ENCODE assay signal across 8 mouse cellular contexts in genomic region chr11:69876867-69877266, GRCm38 (mm10). TPM values are rescaled to one million over a fixed set of nuclear protein-coding genes. Genes with fewer than 3 reads are reported as not detected.
DNase-seq lines count a peak whose midpoint lies in the region; ATAC-seq and TF ChIP-seq lines count a peak whose summit lies in the region.

No protein-coding gene starts in this region.

- 3% methylated on average over 12 of the region's 12 CpGs for WGBS in heart, embryonic 13.5 days
- WGBS in liver, embryonic 15.5 days (ENCODE audit: insufficient replicate concordance), result 2% methylated on average over 12 of the region's 12 CpGs
- WGBS in neural tube, embryonic 12.5 days, result 1% methylated on average over 12 of the region's 12 CpGs
- 2% methylated on average over 12 of the region's 12 CpGs for WGBS in stomach, postnatal 0 days

- H3K79me2 ChIP-seq in C2C12 (ENCODE audit: control insufficient read depth, insufficient read depth), result peaks cover 36% of the 10 kb centered on the region

- H3K27me3 ChIP-seq in C2C12 (ENCODE audit: control insufficient read depth, insufficient read depth, insufficient read length), result no peaks in the 10 kb centered on the region
- peaks cover 11% of the 10 kb centered on the region for H3K27me3 ChIP-seq in erythroblast, embryonic 14.5 days (ENCODE audit: control insufficient read depth)
- no peaks in the 10 kb centered on the region for H3K27me3 ChIP-seq in heart, embryonic 13.5 days (replicated peaks)
- 0 out of 2 replicates have a peak, but pooled peaks cover 3% of the 10 kb centered on the region for H3K27me3 ChIP-seq in liver, embryonic 15.5 days
- peaks cover 7% of the 10 kb centered on the region; the same call in 1 of the 2 replicates for H3K27me3 ChIP-seq in neural tube, embryonic 12.5 days (replicated peaks)
- H3K27me3 ChIP-seq in stomach, postnatal 0 days (ENCODE audit: control insufficient read depth, insufficient read depth, low read length), result no peaks in the 10 kb centered on the region

- no peaks in the 10 kb centered on the region for H3K36me3 ChIP-seq in C2C12 (ENCODE audit: control insufficient read depth, insufficient read depth)
- H3K36me3 ChIP-seq in erythroblast, embryonic 14.5 days (ENCODE audit: control insufficient read depth), result no peaks in the 10 kb centered on the region
- H3K36me3 ChIP-seq in heart, embryonic 13.5 days, result no peaks in the 10 kb centered on the region
- no peaks in the 10 kb centered on the region for H3K36me3 ChIP-seq in liver, embryonic 15.5 days (replicated peaks)
- no peaks in the 10 kb centered on the region for H3K36me3 ChIP-seq in neural tube, embryonic 12.5 days
- H3K36me3 ChIP-seq in stomach, postnatal 0 days (ENCODE audit: control insufficient read depth, insufficient read depth, low read length), result no peaks in the 10 kb centered on the region

- no peak for ATAC-seq in heart, embryonic 13.5 days (ENCODE audit: extremely low read depth, insufficient number of reproducible peaks, low FRiP score, low TSS enrichment)
- ATAC-seq in liver, embryonic 15.5 days (ENCODE audit: insufficient read depth), result peak; percentile 19; the same call in 1 of the 2 replicates
- 0 out of 2 replicates have a peak, but pooled peaks have one; percentile 29 for ATAC-seq in neural tube, embryonic 12.5 days (ENCODE audit: low FRiP score, low read depth)
- peak; percentile 39 for ATAC-seq in stomach, postnatal 0 days (ENCODE audit: low FRiP score, low TSS enrichment)

- no peak overlapping the region for H3K4me3 ChIP-seq in C2C12 (ENCODE audit: insufficient read depth, poor library complexity, severe bottlenecking)
- H3K4me3 ChIP-seq in bone marrow macrophage, adult 2 months (ENCODE audit: insufficient read depth, low read length), result no peak overlapping the region
- H3K4me3 ChIP-seq in erythroblast, embryonic 14.5 days (replicated peaks), result peak overlapping the region; percentile 1
- H3K4me3 ChIP-seq in heart, embryonic 13.5 days, result peak overlapping the region; percentile 32
- no peak overlapping the region for H3K4me3 ChIP-seq in liver, embryonic 15.5 days (replicated peaks)
- no peak overlapping the region for H3K4me3 ChIP-seq in neural tube, embryonic 12.5 days
- no peak overlapping the region for H3K4me3 ChIP-seq in stomach, postnatal 0 days (ENCODE audit: low read depth, low read length)

- TF ChIP-seq EP300 in stomach, postnatal 0 days (optimal IDR thresholded peaks at IDR 0.05), result no peak

- H3ac ChIP-seq in C2C12 (ENCODE audit: control insufficient read depth, insufficient read length, low read depth), result no peak overlapping the region

- TF ChIP-seq POLR2A in bone marrow macrophage, adult 2 months (IDR thresholded peaks at IDR 0.05; ENCODE audit: borderline replicate concordance, low read depth, low read length), result no peak

- peak overlapping the region; percentile 60 for H3K4me2 ChIP-seq in heart, embryonic 13.5 days
- H3K4me2 ChIP-seq in liver, embryonic 15.5 days, result peak overlapping the region; percentile 50
- peak overlapping the region; percentile 46 for H3K4me2 ChIP-seq in neural tube, embryonic 12.5 days (replicated peaks)
- H3K4me2 ChIP-seq in stomach, postnatal 0 days (replicated peaks; ENCODE audit: low read depth), result no peak overlapping the region

- H3K9ac ChIP-seq in heart, embryonic 13.5 days, result peak overlapping the region; percentile 68
- H3K9ac ChIP-seq in liver, embryonic 15.5 days, result no peak overlapping the region
- H3K9ac ChIP-seq in neural tube, embryonic 12.5 days, result 0 out of 2 replicates have a peak overlapping the region, but pooled peaks have one; percentile 26
- H3K9ac ChIP-seq in stomach, postnatal 0 days (ENCODE audit: low read length), result no peak overlapping the region

- H3K4me1 ChIP-seq in bone marrow macrophage, adult 2 months (ENCODE audit: control insufficient read depth, insufficient read depth, low read length), result peaks cover 8% of the 10 kb centered on the region
- H3K4me1 ChIP-seq in erythroblast, embryonic 14.5 days (ENCODE audit: control insufficient read depth), result peaks cover 88% of the 10 kb centered on the region
- H3K4me1 ChIP-seq in heart, embryonic 13.5 days, result peaks cover 48% of the 10 kb centered on the region
- H3K4me1 ChIP-seq in liver, embryonic 15.5 days (replicated peaks), result peaks cover 78% of the 10 kb centered on the region
- peaks cover 36% of the 10 kb centered on the region for H3K4me1 ChIP-seq in neural tube, embryonic 12.5 days
- H3K4me1 ChIP-seq in stomach, postnatal 0 days (replicated peaks; ENCODE audit: control insufficient read depth, insufficient read depth), result peaks cover 11% of the 10 kb centered on the region

- peak; percentile 95 for TF ChIP-seq CTCF in C2C12 (IDR thresholded peaks at IDR 0.05; ENCODE audit: control insufficient read depth, insufficient read depth, insufficient read length)
- TF ChIP-seq CTCF in bone marrow macrophage, adult 2 months (IDR thresholded peaks at IDR 0.05; ENCODE audit: low read depth, low read length), result peak; percentile 61
- TF ChIP-seq CTCF in stomach, postnatal 0 days (IDR thresholded peaks at IDR 0.05; ENCODE audit: low read depth), result peak; percentile 92

- no peaks in the 10 kb centered on the region for H3K9me3 ChIP-seq in erythroblast, embryonic 14.5 days (ENCODE audit: control insufficient read depth, low read length)
- H3K9me3 ChIP-seq in heart, embryonic 13.5 days, result no peaks in the 10 kb centered on the region
- H3K9me3 ChIP-seq in liver, embryonic 15.5 days (replicated peaks), result no peaks in the 10 kb centered on the region
- H3K9me3 ChIP-seq in neural tube, embryonic 12.5 days, result no peaks in the 10 kb centered on the region
- no peaks in the 10 kb centered on the region for H3K9me3 ChIP-seq in stomach, postnatal 0 days (ENCODE audit: control insufficient read depth, low read length)

- H3K79me3 ChIP-seq in C2C12 (ENCODE audit: low read depth), result peaks cover 28% of the 10 kb centered on the region

- H3K27ac ChIP-seq in bone marrow macrophage, adult 2 months (ENCODE audit: insufficient read depth, low read depth, low read length), result no peak overlapping the region
- H3K27ac ChIP-seq in heart, embryonic 13.5 days (replicated peaks), result peak overlapping the region; percentile 74
- peak overlapping the region; percentile 61; the same call in 1 of the 2 replicates for H3K27ac ChIP-seq in liver, embryonic 15.5 days (replicated peaks)
- H3K27ac ChIP-seq in neural tube, embryonic 12.5 days, result no peak overlapping the region
- H3K27ac ChIP-seq in stomach, postnatal 0 days (replicated peaks), result peak overlapping the region; percentile 63

- peak; percentile 93 for DNase-seq in kidney, postnatal 10 days
- DNase-seq in stomach, postnatal 0 days (ENCODE audit: low spot score), result peak; percentile 91

RNA-seq across cellular contexts. Expression of gene Tmem95, which starts 1.0 kb away (rescaled TPM):
- not detected for polyA plus RNA-seq in C2C12 (2012; fragmentation: generic; extraction: Trizol)
- not detected in 2 replicates for polyA plus RNA-seq in bone marrow macrophage, adult 2 months (2012; ENCODE audit: insufficient read depth, insufficient read length, missing spikeins)
- polyA plus RNA-seq in erythroblast, embryonic 14.5 days (2012), result not detected in 2 replicates
- polyA plus RNA-seq in heart, embryonic 13.5 days (2015; fragmentation: Nextera tagmentation; extraction: Ambion mirVana), result not detected in 2 replicates
- polyA plus RNA-seq in liver, embryonic 15.5 days (2015; fragmentation: Nextera tagmentation; extraction: Ambion mirVana), result not detected in 2 replicates
- polyA plus RNA-seq in neural tube, embryonic 12.5 days (2016; fragmentation: Nextera tagmentation; extraction: Ambion mirVana), result not detected in 2 replicates
- 0.25 and 0.54 TPM in 2 replicates for polyA plus RNA-seq in stomach, postnatal 0 days (2015; fragmentation: Nextera tagmentation; extraction: Ambion mirVana)

RNA-seq across cellular contexts. Expression of gene Kctd11, which starts 4.3 kb away (rescaled TPM):
- polyA plus RNA-seq in C2C12 (2012; fragmentation: generic; extraction: Trizol), result 17.2 TPM
- 6.3 and 7.1 TPM in 2 replicates for polyA plus RNA-seq in bone marrow macrophage, adult 2 months (2012; ENCODE audit: insufficient read depth, insufficient read length, missing spikeins)
- polyA plus RNA-seq in erythroblast, embryonic 14.5 days (2012), result 0.02 and 0.08 TPM in 2 replicates
- 3.9 TPM in 2 replicates for polyA plus RNA-seq in heart, embryonic 13.5 days (2015; fragmentation: Nextera tagmentation; extraction: Ambion mirVana)
- 1.2 and 1.4 TPM in 2 replicates for polyA plus RNA-seq in liver, embryonic 15.5 days (2015; fragmentation: Nextera tagmentation; extraction: Ambion mirVana)
- polyA plus RNA-seq in neural tube, embryonic 12.5 days (2016; fragmentation: Nextera tagmentation; extraction: Ambion mirVana), result 3.1 TPM in 2 replicates
- polyA plus RNA-seq in stomach, postnatal 0 days (2015; fragmentation: Nextera tagmentation; extraction: Ambion mirVana), result 15.9 and 18.1 TPM in 2 replicates

RNA-seq across cellular contexts. Expression of gene Tnk1, which starts 18.3 kb away (rescaled TPM):
- not detected for polyA plus RNA-seq in C2C12 (2012; fragmentation: generic; extraction: Trizol)
- not detected in 2 replicates for polyA plus RNA-seq in bone marrow macrophage, adult 2 months (2012; ENCODE audit: insufficient read depth, insufficient read length, missing spikeins)
- polyA plus RNA-seq in erythroblast, embryonic 14.5 days (2012), result 0.94 and 1.1 TPM in 2 replicates
- 0.38 and 0.56 TPM in 2 replicates for polyA plus RNA-seq in heart, embryonic 13.5 days (2015; fragmentation: Nextera tagmentation; extraction: Ambion mirVana)
- polyA plus RNA-seq in liver, embryonic 15.5 days (2015; fragmentation: Nextera tagmentation; extraction: Ambion mirVana), result 0.60 and 0.62 TPM in 2 replicates
- polyA plus RNA-seq in neural tube, embryonic 12.5 days (2016; fragmentation: Nextera tagmentation; extraction: Ambion mirVana), result 0.22 and 0.30 TPM in 2 replicates
- 12.3 TPM in 2 replicates for polyA plus RNA-seq in stomach, postnatal 0 days (2015; fragmentation: Nextera tagmentation; extraction: Ambion mirVana)

RNA-seq across cellular contexts. Expression of gene Acap1, which starts 18.5 kb away (rescaled TPM):
- polyA plus RNA-seq in C2C12 (2012; fragmentation: generic; extraction: Trizol), result 0.21 TPM
- 0.66 TPM in 1 of 2 replicates, not detected in the other for polyA plus RNA-seq in bone marrow macrophage, adult 2 months (2012; ENCODE audit: insufficient read depth, insufficient read length, missing spikeins)
- 0.23 and 0.37 TPM in 2 replicates for polyA plus RNA-seq in erythroblast, embryonic 14.5 days (2012)
- 7.0 and 8.2 TPM in 2 replicates for polyA plus RNA-seq in heart, embryonic 13.5 days (2015; fragmentation: Nextera tagmentation; extraction: Ambion mirVana)
- polyA plus RNA-seq in liver, embryonic 15.5 days (2015; fragmentation: Nextera tagmentation; extraction: Ambion mirVana), result 5.9 and 7.2 TPM in 2 replicates
- polyA plus RNA-seq in neural tube, embryonic 12.5 days (2016; fragmentation: Nextera tagmentation; extraction: Ambion mirVana), result 0.54 and 0.90 TPM in 2 replicates
- 0.70 and 0.71 TPM in 2 replicates for polyA plus RNA-seq in stomach, postnatal 0 days (2015; fragmentation: Nextera tagmentation; extraction: Ambion mirVana)

RNA-seq across cellular contexts. Expression of gene 2810408A11Rik, which starts 23.9 kb away (rescaled TPM):
- 2.4 TPM for polyA plus RNA-seq in C2C12 (2012; fragmentation: generic; extraction: Trizol)
- polyA plus RNA-seq in bone marrow macrophage, adult 2 months (2012; ENCODE audit: insufficient read depth, insufficient read length, missing spikeins), result 1.4 TPM in 1 of 2 replicates, not detected in the other
- polyA plus RNA-seq in erythroblast, embryonic 14.5 days (2012), result 0.14 and 0.18 TPM in 2 replicates
- 4.0 and 4.1 TPM in 2 replicates for polyA plus RNA-seq in heart, embryonic 13.5 days (2015; fragmentation: Nextera tagmentation; extraction: Ambion mirVana)
- 0.89 and 1.0 TPM in 2 replicates for polyA plus RNA-seq in liver, embryonic 15.5 days (2015; fragmentation: Nextera tagmentation; extraction: Ambion mirVana)
- 17.7 and 18.1 TPM in 2 replicates for polyA plus RNA-seq in neural tube, embryonic 12.5 days (2016; fragmentation: Nextera tagmentation; extraction: Ambion mirVana)
- 5.6 and 5.9 TPM in 2 replicates for polyA plus RNA-seq in stomach, postnatal 0 days (2015; fragmentation: Nextera tagmentation; extraction: Ambion mirVana)

Comparison
In these comparisons a context has a peak if more than half of its experiments do, and no peak if none do; other contexts are left out.
1. H3K4me3 ChIP-seq: peak in erythroblast, embryonic 14.5 days (single experiment) and heart, embryonic 13.5 days (single experiment); none in C2C12 (single experiment), bone marrow macrophage, adult 2 months (single experiment), liver, embryonic 15.5 days (single experiment), neural tube, embryonic 12.5 days (single experiment) and stomach, postnatal 0 days (single experiment).
2. H3K27ac ChIP-seq: peak in heart, embryonic 13.5 days (single experiment), liver, embryonic 15.5 days (single experiment) and stomach, postnatal 0 days (single experiment); none in bone marrow macrophage, adult 2 months (single experiment) and neural tube, embryonic 12.5 days (single experiment).
3. H3K9ac ChIP-seq: peak in heart, embryonic 13.5 days (single experiment) and neural tube, embryonic 12.5 days (single experiment); none in liver, embryonic 15.5 days (single experiment) and stomach, postnatal 0 days (single experiment).
4. Peak in every context shown above with its lines, with median percentiles within 50 percentile points of each other: CTCF ChIP-seq.